Mouse (Mus musculus) thymus, postnatal 36 days (tissue): ENCODE data around the gene Ddx24.
"Not testable (repeated sequence)": the region's sequence is repeated elsewhere in the genome, so short reads cannot be mapped to it uniquely, and the experiment has no call there.

Source experiments
- DNase-seq, 2 experiments: peaks; one replicate each; pipeline ENCODE4 v3.0.0; 2022; ENCODE audit warnings: mixed read lengths in 2 of 2

Ddx24 gene

GRCm38 (mm10) chr12:103425729-103426470 lies at the start of gene Ddx24:
Ddx24 (minus strand) TSS chr12:103425830.
- peak; percentile 96 to 99 for DNase-seq

GRCm38 (mm10) chr12:103474481-103474880 lies 48.9 kb upstream of the Ddx24 start:
- no peak for DNase-seq

- DNase-seq, result no peak
Observed at GRCm38 (mm10) chr12:103457140-103457539, 31.5 kb upstream of the Ddx24 start, which contains the start of gene Ifi27l2b. Ifi27l2b (minus strand) TSS chr12:103457223.

- DNase-seq, result not testable (repeated sequence)
Observed at GRCm38 (mm10) chr12:103456727-103457126, 31.1 kb upstream of the Ddx24 start.

GRCm38 (mm10) chr12:103453361-103453760 lies 27.7 kb upstream of the Ddx24 start:
- no peak for DNase-seq

GRCm38 (mm10) chr12:103445060-103445459 lies 19.4 kb upstream of the Ddx24 start:
- no peak for DNase-seq

GRCm38 (mm10) chr12:103444261-103444660 lies 18.6 kb upstream of the Ddx24 start:
- not testable (repeated sequence) for DNase-seq

GRCm38 (mm10) chr12:103443524-103443923 lies 17.9 kb upstream of the Ddx24 start, which contains the start of gene Ifi27l2a:
Ifi27l2a (minus strand) TSS chr12:103443680.
- peak; percentile 26 to 44 for DNase-seq

- DNase-seq, result no peak
Observed at GRCm38 (mm10) chr12:103437601-103438000, 12.0 kb upstream of the Ddx24 start.

- no peak for DNase-seq
Observed at GRCm38 (mm10) chr12:103434861-103435260, 9.2 kb upstream of the Ddx24 start.

GRCm38 (mm10) chr12:103433986-103434731 lies 8.5 kb upstream of the Ddx24 start, which contains the start of gene Ifi27:
Ifi27 (plus strand) TSS chr12:103434211.
- peak; percentile 44 to 66 for DNase-seq

GRCm38 (mm10) chr12:103433430-103433829 lies 7.8 kb upstream of the Ddx24 start:
- no peak for DNase-seq

GRCm38 (mm10) chr12:103426710-103427109 lies 1.1 kb upstream of the Ddx24 start:
- peak in 1 of 2 experiments; percentile 30 for DNase-seq

GRCm38 (mm10) chr12:103425016-103425728 lies 458 bp downstream of the Ddx24 start:
- no peak for DNase-seq

- no peak for DNase-seq
Observed at GRCm38 (mm10) chr12:103408144-103408543, 17.5 kb downstream of the Ddx24 start.

GRCm38 (mm10) chr12:103407720-103408119 lies 17.9 kb downstream of the Ddx24 start, which contains the start of gene 9330161L09Rik:
9330161L09Rik (minus strand) TSS chr12:103407820.
- DNase-seq, result no peak

GRCm38 (mm10) chr12:103404131-103404530 lies 21.5 kb downstream of the Ddx24 start:
- no peak for DNase-seq

- DNase-seq, result no peak
Observed at GRCm38 (mm10) chr12:103396751-103397150, 28.9 kb downstream of the Ddx24 start.

GRCm38 (mm10) chr12:103395486-103396275 lies 29.9 kb downstream of the Ddx24 start:
- no peak for DNase-seq

- DNase-seq, result no peak
Observed at GRCm38 (mm10) chr12:103393528-103393927, 32.1 kb downstream of the Ddx24 start.

GRCm38 (mm10) chr12:103391098-103391497 lies 34.5 kb downstream of the Ddx24 start:
- DNase-seq, result no peak

GRCm38 (mm10) chr12:103389982-103390381 lies 35.6 kb downstream of the Ddx24 start:
- DNase-seq, result no peak
